Mouse (Mus musculus) embryonic facial prominence, embryonic 12.5 days (tissue): ENCODE results near the gene Anxa6. TPM values are rescaled to one million over a fixed set of nuclear protein-coding genes. Genes with fewer than 3 reads are reported as not detected.

Experiments used
- ATAC-seq: fragments of 200-750 bp; cut with Nextera tagmentation; 2 replicates; pipeline ENCODE4 v1.8.0; 2017; ENCODE audit not compliant: insufficient number of reproducible peaks, insufficient read depth, low FRiP score, low TSS enrichment
- H3K27ac ChIP-seq: fragments of 300-500 bp; sonication (generic); 2 replicates; pipeline ENCODE4 v1.5.1; 2016; ENCODE audit warnings: mild to moderate bottlenecking
- H3K27me3 ChIP-seq: fragments of 300-500 bp; sonication (generic); 2 replicates; pipeline ENCODE4 v1.6.1; 2016; ENCODE audit warnings: mild to moderate bottlenecking, moderate library complexity
- H3K36me3 ChIP-seq: fragments of 300-500 bp; sonication (generic); 2 replicates; pipeline ENCODE4 v1.6.1; 2016; ENCODE audit warnings: mild to moderate bottlenecking
- H3K4me1 ChIP-seq: fragments of 300-500 bp; sonication (generic); 2 replicates; pipeline ENCODE4 v1.6.1; 2016
- H3K4me2 ChIP-seq: fragments of 300-500 bp; sonication (generic); replicated peaks from 2 replicates; pipeline ENCODE4 v1.6.1; 2016; ENCODE audit warnings: mild to moderate bottlenecking, moderate library complexity
- H3K4me3 ChIP-seq: fragments of 300-500 bp; sonication (generic); 2 replicates; pipeline ENCODE4 v1.5.1; 2016; ENCODE audit warnings: mild to moderate bottlenecking
- H3K9ac ChIP-seq: fragments of 300-500 bp; sonication (generic); 2 replicates; pipeline ENCODE4 v1.6.1; 2016; ENCODE audit warnings: mild to moderate bottlenecking, moderate library complexity
- H3K9me3 ChIP-seq: fragments of 300-500 bp; sonication (generic); 2 replicates; pipeline ENCODE4 v1.6.1; 2016; ENCODE audit warnings: mild to moderate bottlenecking, moderate library complexity
- WGBS: fragments of 180-500 bp; shearing (Covaris S2); methylation state at CpG from one replicate; pipeline ENCODE4 v1.1.7; 2016; 5-methylcytosine and 5-hydroxymethylcytosine counted together
- polyA plus RNA-seq: library from polyadenylated mRNA; unstranded; fragments of >200 nt; fragmentation: Nextera tagmentation; extraction: Ambion mirVana; gene quantifications from 2 replicates; pipeline ENCODE4 v1.2.1, GENCODE M21; 2016

Anxa6 gene
- polyA plus RNA-seq, 1 experiment from 2014 or later = 212 TPM

DNA sequence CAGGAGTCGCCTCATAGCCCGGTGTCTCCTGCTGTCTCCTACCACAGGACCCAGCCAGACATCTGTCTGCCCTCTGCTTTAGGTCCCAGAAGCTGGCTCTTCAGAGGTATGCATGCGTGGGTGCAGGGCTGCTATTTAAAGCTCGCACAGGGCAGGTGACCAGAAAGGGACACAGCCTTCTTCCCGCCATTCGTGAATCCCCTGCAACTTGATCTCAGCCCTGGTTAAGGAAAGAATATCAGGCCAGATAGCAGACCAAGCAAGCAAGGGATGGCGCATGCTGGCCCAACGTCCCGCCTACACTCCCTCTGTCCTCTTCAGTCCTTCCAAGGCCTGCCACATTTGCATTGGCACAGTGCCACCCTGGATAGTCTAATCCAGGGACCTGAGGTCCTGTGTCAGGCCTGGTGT, 17.4 kb downstream of the Anxa6 start:
- H3K27ac ChIP-seq = 0 out of 2 replicates have a peak overlapping the region, but pooled peaks have one; percentile 5
- 66% methylated on average over 9 of the region's 9 CpGs for WGBS
- H3K4me1 ChIP-seq = peaks cover 7% of the 10 kb centered on the region; the same call in 1 of the 2 replicates
- H3K9me3 ChIP-seq = no peaks in the 10 kb centered on the region
- H3K9ac ChIP-seq = no peak overlapping the region
- no peaks in the 10 kb centered on the region for H3K27me3 ChIP-seq
- peaks cover 68% of the 10 kb centered on the region for H3K36me3 ChIP-seq
- ATAC-seq = no peak
- H3K4me3 ChIP-seq = no peak overlapping the region
- H3K4me2 ChIP-seq = no peak overlapping the region

DNA sequence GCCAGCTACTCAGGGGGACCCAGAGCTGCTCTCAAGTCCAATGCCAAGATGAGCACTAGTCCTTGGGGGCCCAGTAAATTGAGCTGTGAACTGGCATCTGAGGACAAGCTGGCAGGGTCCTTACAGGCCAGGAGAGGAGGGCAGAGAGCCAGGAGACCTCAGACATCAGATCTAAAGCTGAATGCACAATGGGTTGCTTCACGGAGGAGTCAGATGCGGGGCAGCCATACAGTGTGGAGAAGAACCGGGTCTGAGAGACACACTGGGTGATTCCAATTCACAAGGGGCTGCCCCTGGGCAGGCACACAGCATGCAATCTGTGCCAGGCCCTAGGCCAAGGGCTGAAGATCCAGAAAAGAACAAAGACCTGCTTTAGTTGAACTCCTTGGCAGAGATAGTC, 18.0 kb downstream of the Anxa6 start:
- peaks cover 7% of the 10 kb centered on the region; the same call in 1 of the 2 replicates for H3K4me1 ChIP-seq
- H3K36me3 ChIP-seq = peaks cover 68% of the 10 kb centered on the region
- H3K9ac ChIP-seq = no peak overlapping the region

DNA sequence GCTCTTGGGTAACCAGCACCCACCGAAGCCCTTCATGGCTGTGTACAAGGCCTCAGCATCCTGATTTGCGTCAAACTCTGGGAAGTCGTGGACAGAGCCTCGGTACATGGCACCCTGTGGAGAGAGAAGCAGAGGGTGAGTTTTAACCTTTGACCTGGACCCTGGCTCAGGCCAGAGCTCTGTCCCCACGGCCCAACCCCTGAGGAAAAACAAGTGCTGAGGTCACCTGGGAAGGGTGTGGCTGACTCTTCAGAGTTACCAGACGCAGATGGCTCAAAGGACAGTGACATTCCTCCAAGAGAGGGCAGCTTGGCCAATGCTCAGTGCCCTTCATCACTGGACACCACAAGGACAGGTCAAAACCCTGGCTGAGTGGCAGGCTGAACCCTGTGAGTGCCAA, 19.4 kb downstream of the Anxa6 start:
- no peaks in the 10 kb centered on the region for H3K9me3 ChIP-seq

More for the DNA sequence above, 18.0 kb downstream of the Anxa6 start:
- Histone ChIP-seq H3K4me3 (no peak overlapping the region), H3K27me3 (no peaks in the 10 kb centered on the region), H3K9me3 (no peaks in the 10 kb centered on the region), H3K4me2 (no peak overlapping the region), H3K27ac (0 out of 2 replicates have a peak overlapping the region, but pooled peaks have one; percentile 5)
- WGBS = 75% methylated on average over 3 of the region's 3 CpGs
- no peak for ATAC-seq

DNA sequence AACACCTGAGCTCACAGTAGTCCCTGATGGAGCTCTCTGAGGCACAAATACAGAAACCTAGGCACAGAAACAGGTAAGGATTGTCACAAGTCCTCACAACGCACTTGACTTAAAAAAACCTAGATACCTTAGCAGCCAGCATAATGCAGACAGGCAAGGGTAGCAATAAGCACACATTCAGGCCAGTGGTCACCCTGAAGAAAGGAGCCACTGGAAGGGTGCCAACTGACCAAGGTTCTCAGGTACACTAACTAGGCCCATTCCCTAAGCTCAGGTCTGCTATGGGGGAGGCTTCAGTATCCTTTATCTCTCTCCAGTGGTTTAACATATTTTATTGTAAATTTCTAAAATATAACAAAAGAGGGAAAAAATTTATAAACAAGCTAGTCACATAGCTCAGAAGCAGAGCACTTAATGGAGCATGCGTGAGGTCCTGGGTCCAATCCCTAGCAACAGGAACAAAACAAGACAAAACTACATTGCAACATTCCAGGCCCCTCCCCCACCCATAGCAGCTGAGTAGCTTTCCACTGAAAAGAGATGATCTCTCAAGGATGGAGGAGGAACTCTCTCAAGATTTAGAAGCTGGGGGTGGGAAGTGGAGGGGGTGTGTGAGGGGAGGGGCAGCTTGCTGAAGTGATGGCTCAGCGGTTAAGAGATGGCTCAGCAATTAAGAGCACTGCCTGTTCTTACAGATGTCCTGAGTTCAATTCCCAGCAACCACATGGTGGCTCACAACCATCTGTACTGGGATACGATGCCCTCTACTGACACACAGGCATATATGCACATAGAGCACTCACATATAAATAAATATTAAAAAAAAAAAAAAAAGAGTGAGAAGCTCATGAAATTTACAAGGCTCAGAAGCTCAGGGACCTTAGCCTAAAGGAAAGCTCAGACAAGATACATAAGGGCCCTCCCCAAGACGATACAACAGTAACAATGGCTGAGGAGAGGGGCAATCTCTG, 20.4 kb downstream of the Anxa6 start:
- H3K4me2 ChIP-seq = no peak overlapping the region
- no peak for ATAC-seq
- 81% methylated on average over 5 of the region's 5 CpGs for WGBS

More for the DNA sequence above, 19.4 kb downstream of the Anxa6 start:
- no peak for ATAC-seq
- Histone ChIP-seq H3K27me3 (no peaks in the 10 kb centered on the region), H3K4me2 (no peak overlapping the region), H3K27ac (no peak overlapping the region), H3K36me3 (peaks cover 74% of the 10 kb centered on the region), H3K4me1 (no peaks in the 10 kb centered on the region), H3K4me3 (no peak overlapping the region), H3K9ac (no peak overlapping the region)
- 60% methylated on average over 6 of the region's 6 CpGs for WGBS

DNA sequence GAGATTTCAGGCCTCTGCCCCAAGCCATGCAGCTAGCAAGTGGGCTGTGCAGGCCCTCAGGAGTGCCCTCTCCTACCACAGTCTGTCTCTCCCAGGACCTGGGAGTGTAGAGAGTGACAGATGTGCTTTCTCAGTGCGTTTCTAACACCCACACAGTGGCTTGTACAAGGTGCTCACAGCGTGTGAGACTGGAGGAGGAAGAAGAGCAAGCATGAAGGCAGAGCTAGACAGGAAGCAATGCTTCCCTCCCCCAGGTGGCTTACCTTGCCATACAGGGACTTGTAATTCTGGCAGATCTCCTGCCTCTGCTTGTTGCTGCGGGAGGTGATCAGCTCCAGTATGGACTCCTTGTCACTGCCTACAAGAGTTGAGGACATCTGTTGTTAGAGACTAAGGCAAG, 21.8 kb downstream of the Anxa6 start:
- Histone ChIP-seq H3K4me1 (no peaks in the 10 kb centered on the region), H3K4me2 (no peak overlapping the region), H3K9me3 (no peaks in the 10 kb centered on the region), H3K4me3 (no peak overlapping the region), H3K27ac (no peak overlapping the region), H3K9ac (no peak overlapping the region), H3K36me3 (peaks cover 90% of the 10 kb centered on the region), H3K27me3 (no peaks in the 10 kb centered on the region)
- WGBS = 94% methylated on average over 3 of the region's 3 CpGs
- ATAC-seq = no peak

More for the DNA sequence above, 20.4 kb downstream of the Anxa6 start:
- H3K9me3 ChIP-seq = no peaks in the 10 kb centered on the region
- H3K9ac ChIP-seq = no peak overlapping the region
- H3K27me3 ChIP-seq = no peaks in the 10 kb centered on the region
- H3K27ac ChIP-seq = no peak overlapping the region
- H3K4me1 ChIP-seq = no peaks in the 10 kb centered on the region
- H3K36me3 ChIP-seq = peaks cover 76% of the 10 kb centered on the region
- no peak overlapping the region for H3K4me3 ChIP-seq

DNA sequence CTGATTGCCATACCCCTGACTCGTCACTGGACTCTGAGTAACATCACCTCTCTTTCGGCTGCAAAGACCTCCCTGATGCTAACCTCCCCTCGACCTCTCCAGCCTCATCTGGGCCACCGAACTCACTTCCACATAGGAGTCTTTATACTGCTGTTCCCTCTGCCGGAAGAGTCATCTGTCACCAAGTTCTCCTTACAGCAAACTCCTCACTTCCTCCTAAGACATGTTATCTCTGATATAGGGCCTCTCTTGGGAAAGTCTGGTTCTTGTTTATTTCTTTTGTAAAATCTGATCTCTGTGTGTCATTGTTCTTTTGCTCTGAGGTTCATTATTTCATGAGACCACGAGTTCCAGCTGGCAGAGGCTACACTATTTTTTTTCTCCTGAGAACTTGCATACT, 25.0 kb downstream of the Anxa6 start:
- no peak for ATAC-seq
- Histone ChIP-seq H3K27ac (no peak overlapping the region), H3K4me3 (no peak overlapping the region), H3K9me3 (no peaks in the 10 kb centered on the region), H3K36me3 (peaks cover 95% of the 10 kb centered on the region), H3K4me1 (no peaks in the 10 kb centered on the region), H3K9ac (no peak overlapping the region), H3K4me2 (no peak overlapping the region), H3K27me3 (no peaks in the 10 kb centered on the region)
- WGBS = 65% methylated on average over 6 of the region's 6 CpGs

DNA sequence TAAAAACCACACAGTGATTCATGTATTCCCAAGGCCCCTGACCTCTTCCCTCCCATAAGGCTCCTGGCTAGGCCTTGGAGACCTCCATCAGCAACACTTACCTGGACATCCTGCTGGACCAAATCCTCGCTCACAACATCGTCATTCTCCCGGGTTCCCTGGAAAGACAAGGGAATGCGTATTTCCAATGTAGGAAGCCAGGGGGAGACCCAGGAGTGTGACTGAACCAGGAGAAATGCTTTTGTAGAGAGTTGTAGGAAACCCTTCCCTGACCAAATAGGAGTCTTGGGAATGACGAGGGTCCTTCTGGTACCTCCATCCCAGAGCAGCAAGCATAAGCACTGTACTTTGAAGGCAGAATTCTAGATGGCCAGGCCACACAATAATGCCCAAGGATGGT, 27.6 kb downstream of the Anxa6 start:
- H3K9me3 ChIP-seq = peaks cover 6% of the 10 kb centered on the region; the same call in 1 of the 2 replicates
- H3K4me1 ChIP-seq = no peaks in the 10 kb centered on the region
- no peak overlapping the region for H3K27ac ChIP-seq
- no peak overlapping the region for H3K4me3 ChIP-seq
- no peaks in the 10 kb centered on the region for H3K27me3 ChIP-seq
- H3K36me3 ChIP-seq = peaks cover 86% of the 10 kb centered on the region
- no peak overlapping the region for H3K9ac ChIP-seq
- ATAC-seq = no peak
- 82% methylated on average over 5 of the region's 5 CpGs for WGBS
- no peak overlapping the region for H3K4me2 ChIP-seq

DNA sequence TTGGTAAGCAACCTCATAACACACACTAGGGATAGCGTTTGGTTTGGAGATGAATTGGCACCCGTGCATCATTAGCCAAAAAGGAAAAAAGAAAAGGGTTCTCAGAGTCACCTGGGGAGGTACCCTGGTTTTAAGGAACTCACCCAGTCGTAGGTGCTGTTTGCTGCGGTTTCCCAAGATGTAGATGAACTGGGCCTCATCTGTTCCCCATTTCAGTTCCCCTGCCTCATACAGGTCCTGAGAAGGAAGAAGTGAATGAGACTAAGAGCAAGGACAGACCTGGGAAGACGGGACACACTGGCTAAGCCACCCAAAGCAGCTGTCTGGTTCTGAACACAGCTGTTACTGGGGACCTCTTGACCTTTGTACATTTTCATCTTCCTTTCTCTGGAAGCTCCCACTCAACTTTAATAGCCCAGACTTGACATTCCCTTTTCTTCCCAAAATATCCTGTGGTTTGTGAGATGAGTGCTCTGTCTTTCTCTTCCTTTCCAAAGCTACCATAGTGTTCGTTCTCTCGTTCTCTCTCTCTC, 28.2 kb downstream of the Anxa6 start:
- H3K27me3 ChIP-seq = no peaks in the 10 kb centered on the region
- 76% methylated on average over 7 of the region's 7 CpGs for WGBS
- H3K4me3 ChIP-seq = no peak overlapping the region
- peaks cover 7% of the 10 kb centered on the region; the same call in 1 of the 2 replicates for H3K9me3 ChIP-seq
- H3K4me1 ChIP-seq = no peaks in the 10 kb centered on the region
- H3K9ac ChIP-seq = no peak overlapping the region
- H3K27ac ChIP-seq = no peak overlapping the region
- no peak overlapping the region for H3K4me2 ChIP-seq
- peaks cover 83% of the 10 kb centered on the region for H3K36me3 ChIP-seq
- ATAC-seq = no peak

DNA sequence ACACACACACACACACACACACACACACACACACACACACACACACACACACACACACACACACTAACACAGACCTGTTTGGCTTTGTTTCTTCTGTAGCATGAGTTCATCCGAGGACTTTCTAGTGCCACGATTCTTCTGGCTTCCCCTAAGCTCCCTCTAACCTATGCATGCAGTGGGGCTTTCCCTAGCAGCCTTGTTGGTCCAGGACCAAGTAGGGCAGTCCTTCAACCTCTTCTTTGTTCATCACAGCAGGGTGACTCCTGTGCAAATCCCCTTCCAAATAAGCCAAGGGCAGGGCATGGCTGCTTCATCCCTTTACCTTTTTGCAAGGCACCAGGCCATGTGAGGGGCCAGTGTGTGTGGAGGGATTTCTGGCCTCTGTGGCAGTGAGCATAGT, 34.5 kb downstream of the Anxa6 start:
- Histone ChIP-seq H3K9me3 (peaks cover 7% of the 10 kb centered on the region; the same call in 1 of the 2 replicates), H3K4me1 (no peaks in the 10 kb centered on the region), H3K27me3 (no peaks in the 10 kb centered on the region), H3K4me3 (no peak overlapping the region), H3K27ac (no peak overlapping the region), H3K36me3 (peaks cover 71% of the 10 kb centered on the region), H3K9ac (no peak overlapping the region), H3K4me2 (no peak overlapping the region)
- 52% methylated on average over 2 of the region's 2 CpGs for WGBS
- no peak for ATAC-seq

DNA sequence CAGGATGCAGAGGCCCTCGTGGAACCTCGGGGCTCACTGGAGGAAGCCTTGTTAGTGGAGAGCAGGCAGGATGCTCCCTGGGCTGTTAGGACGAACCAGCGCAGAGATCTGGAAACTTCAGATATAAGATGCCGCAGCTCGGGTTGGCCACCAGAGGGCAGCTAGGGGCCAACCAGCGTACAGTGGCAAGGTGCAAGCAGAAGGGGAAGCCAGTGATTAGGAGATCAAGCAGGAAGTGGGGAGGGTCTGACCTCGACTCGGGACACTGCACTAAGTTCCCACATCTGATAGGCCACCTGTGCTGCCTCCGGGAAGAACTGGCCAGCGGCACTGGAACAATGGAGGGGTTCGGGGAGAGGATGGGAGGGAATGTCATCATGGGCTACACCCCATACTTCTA, 35.0 kb downstream of the Anxa6 start:
- Histone ChIP-seq H3K4me1 (no peaks in the 10 kb centered on the region), H3K9ac (no peak overlapping the region), H3K4me3 (no peak overlapping the region), H3K36me3 (peaks cover 67% of the 10 kb centered on the region), H3K9me3 (peaks cover 7% of the 10 kb centered on the region; the same call in 1 of the 2 replicates), H3K4me2 (no peak overlapping the region), H3K27me3 (no peaks in the 10 kb centered on the region), H3K27ac (no peak overlapping the region)
- ATAC-seq = 0 out of 2 replicates have a peak, but pooled peaks have one; percentile 30
- WGBS = 4% methylated on average over 12 of the region's 12 CpGs

DNA sequence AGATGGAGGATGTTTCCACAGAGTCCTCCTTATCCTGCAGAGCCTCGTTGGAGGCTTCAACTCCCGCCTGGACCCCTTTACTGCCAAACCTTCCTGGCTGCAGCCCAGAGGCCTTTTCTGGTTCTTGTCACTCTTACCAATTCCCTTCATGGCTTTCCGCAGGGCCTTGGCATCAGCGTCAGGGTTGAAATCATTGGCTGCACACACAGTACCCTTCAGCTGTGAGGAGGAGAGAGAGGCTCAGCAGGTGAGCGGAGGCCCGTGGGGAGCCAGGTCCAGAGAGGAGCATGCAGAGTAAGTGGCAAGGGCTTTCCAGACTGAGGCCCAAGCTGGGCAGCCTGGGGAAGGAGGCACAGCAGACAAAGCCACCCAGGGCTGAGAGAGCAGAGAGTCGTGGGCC, 37.1 kb downstream of the Anxa6 start:
- WGBS = 72% methylated on average over 7 of the region's 7 CpGs
- Histone ChIP-seq H3K27me3 (no peaks in the 10 kb centered on the region), H3K36me3 (peaks cover 65% of the 10 kb centered on the region), H3K27ac (no peak overlapping the region), H3K4me1 (no peaks in the 10 kb centered on the region), H3K9ac (no peak overlapping the region), H3K4me2 (no peak overlapping the region), H3K4me3 (no peak overlapping the region), H3K9me3 (peaks cover 5% of the 10 kb centered on the region; the same call in 1 of the 2 replicates)
- no peak for ATAC-seq

DNA sequence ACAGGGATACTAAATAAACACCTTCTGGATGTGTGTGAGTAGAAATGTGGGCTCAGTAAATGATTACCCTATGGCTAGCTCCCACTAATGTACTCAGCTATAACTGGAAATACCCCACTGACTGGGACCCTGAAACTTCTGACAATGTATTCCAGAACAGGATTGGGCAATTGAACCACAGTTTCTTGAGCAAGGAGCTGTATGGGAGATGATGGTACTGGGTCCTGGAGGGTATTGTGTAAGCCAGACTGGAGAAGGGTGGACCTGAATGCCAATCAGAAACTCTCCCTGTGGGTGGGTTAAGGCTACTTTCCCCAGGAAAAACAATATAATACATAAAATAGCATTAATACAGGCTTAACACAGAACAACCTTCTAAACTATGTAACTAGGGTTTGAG, 43.3 kb downstream of the Anxa6 start:
- no peak for ATAC-seq
- H3K36me3 ChIP-seq = peaks cover 42% of the 10 kb centered on the region
- H3K27me3 ChIP-seq = no peaks in the 10 kb centered on the region

More for the DNA sequence above, 43.3 kb downstream of the Anxa6 start:
- Histone ChIP-seq H3K4me2 (no peak overlapping the region), H3K4me1 (no peaks in the 10 kb centered on the region), H3K4me3 (no peak overlapping the region), H3K27ac (no peak overlapping the region), H3K9ac (no peak overlapping the region), H3K9me3 (no peaks in the 10 kb centered on the region)
